Mouse (Mus musculus): ENCODE results near the gene Slc44a5. TPM values are rescaled to one million over a fixed set of nuclear protein-coding genes. Genes with fewer than 3 reads are reported as not detected.
A peak's percentile ranks its signal among the peaks of the same experiment; 100 is the strongest.
"Not testable (repeated sequence)": the region's sequence is repeated elsewhere in the genome, so short reads cannot be mapped to it uniquely, and the experiment has no call there.

The Slc44a5 gene
- polyA plus RNA-seq, 1 experiment from 2014 or later = 7.9 TPM

- WGBS = 15% methylated on average over 4 of the region's 4 CpGs
- no peaks in the 10 kb centered on the region for H3K36me3 ChIP-seq
- no peak overlapping the region for H3K4me3 ChIP-seq
- H3K27me3 ChIP-seq = no peaks in the 10 kb centered on the region
- H3K27ac ChIP-seq (replicated peaks) = no peak overlapping the region
- H3K4me1 ChIP-seq = peaks cover 10% of the 10 kb centered on the region; the same call in 1 of the 2 replicates
- peak; percentile 71 for ATAC-seq (replicated peaks)
- H3K4me2 ChIP-seq (replicated peaks) = no peak overlapping the region
- no peak overlapping the region for H3K9ac ChIP-seq (replicated peaks)
- H3K9me3 ChIP-seq = no peaks in the 10 kb centered on the region
These were observed 236.7 kb downstream of the Slc44a5 start for GRCm38 (mm10) chr3:154209776-154210430.

GRCm38 (mm10) chr3:154210431-154211055, 237.3 kb downstream of the Slc44a5 start:
- peaks cover 10% of the 10 kb centered on the region; the same call in 1 of the 2 replicates for H3K4me1 ChIP-seq
- H3K9me3 ChIP-seq = no peaks in the 10 kb centered on the region
- 46% methylated on average over 10 of the region's 10 CpGs for WGBS
- no peaks in the 10 kb centered on the region for H3K36me3 ChIP-seq
- no peak overlapping the region for H3K27ac ChIP-seq (replicated peaks)
- H3K4me3 ChIP-seq = no peak overlapping the region
- no peak overlapping the region for H3K4me2 ChIP-seq (replicated peaks)
- no peaks in the 10 kb centered on the region for H3K27me3 ChIP-seq
- ATAC-seq (replicated peaks) = no peak
- no peak overlapping the region for H3K9ac ChIP-seq (replicated peaks)

- Histone ChIP-seq H3K4me2 (replicated peaks) (no peak overlapping the region), H3K4me3 (no peak overlapping the region), H3K4me1 (peaks cover 10% of the 10 kb centered on the region; the same call in 1 of the 2 replicates), H3K9ac (replicated peaks) (no peak overlapping the region), H3K9me3 (no peaks in the 10 kb centered on the region), H3K27me3 (no peaks in the 10 kb centered on the region), H3K27ac (replicated peaks) (no peak overlapping the region), H3K36me3 (no peaks in the 10 kb centered on the region)
- no peak for ATAC-seq (replicated peaks)
- 85% methylated on average over 2 of the region's 2 CpGs for WGBS
These were observed 239.3 kb downstream of the Slc44a5 start for GRCm38 (mm10) chr3:154212551-154212950.

GRCm38 (mm10) chr3:154215309-154215708, 242.1 kb downstream of the Slc44a5 start:
- Histone ChIP-seq H3K27ac (replicated peaks) (no peak overlapping the region), H3K9ac (replicated peaks) (no peak overlapping the region), H3K4me2 (replicated peaks) (no peak overlapping the region), H3K4me3 (no peak overlapping the region), H3K9me3 (no peaks in the 10 kb centered on the region), H3K27me3 (no peaks in the 10 kb centered on the region), H3K4me1 (no peaks in the 10 kb centered on the region), H3K36me3 (no peaks in the 10 kb centered on the region)
- WGBS = 83% methylated on average over 7 of the region's 7 CpGs
- ATAC-seq (replicated peaks) = no peak

GRCm38 (mm10) chr3:154215779-154216178, 242.5 kb downstream of the Slc44a5 start:
- Histone ChIP-seq H3K4me1 (no peaks in the 10 kb centered on the region), H3K36me3 (no peaks in the 10 kb centered on the region), H3K9ac (replicated peaks) (no peak overlapping the region), H3K9me3 (no peaks in the 10 kb centered on the region), H3K4me2 (replicated peaks) (no peak overlapping the region), H3K27ac (replicated peaks) (no peak overlapping the region), H3K27me3 (no peaks in the 10 kb centered on the region), H3K4me3 (no peak overlapping the region)
- ATAC-seq (replicated peaks) = no peak

GRCm38 (mm10) chr3:154222141-154222591, 248.9 kb downstream of the Slc44a5 start:
- ATAC-seq (replicated peaks) = peak; percentile 46
- Histone ChIP-seq H3K4me2 (replicated peaks) (peak overlapping the region; percentile 10; the same call in 1 of the 2 replicates), H3K4me3 (no peak overlapping the region), H3K27ac (replicated peaks) (peak overlapping the region; percentile 62), H3K9me3 (no peaks in the 10 kb centered on the region), H3K36me3 (no peaks in the 10 kb centered on the region), H3K4me1 (peaks cover 19% of the 10 kb centered on the region), H3K9ac (replicated peaks) (no peak overlapping the region), H3K27me3 (no peaks in the 10 kb centered on the region)
- 9% methylated on average over 8 of the region's 8 CpGs for WGBS

- peak; percentile 37 for ATAC-seq (replicated peaks)
- 0 out of 2 replicates have a peak overlapping the region, but pooled peaks have one; percentile 10 for H3K4me2 ChIP-seq (replicated peaks)
- H3K36me3 ChIP-seq = no peaks in the 10 kb centered on the region
- no peaks in the 10 kb centered on the region for H3K27me3 ChIP-seq
- H3K27ac ChIP-seq (replicated peaks) = peak overlapping the region; percentile 62
- H3K4me1 ChIP-seq = peaks cover 19% of the 10 kb centered on the region
- H3K9ac ChIP-seq (replicated peaks) = no peak overlapping the region
- 23% methylated on average over 4 of the region's 4 CpGs for WGBS
- no peaks in the 10 kb centered on the region for H3K9me3 ChIP-seq
- no peak overlapping the region for H3K4me3 ChIP-seq
These were observed 249.5 kb downstream of the Slc44a5 start for GRCm38 (mm10) chr3:154222688-154223087.

- Histone ChIP-seq H3K4me1 (peaks cover 19% of the 10 kb centered on the region), H3K9ac (replicated peaks) (no peak overlapping the region), H3K36me3 (no peaks in the 10 kb centered on the region), H3K27ac (replicated peaks) (no peak overlapping the region), H3K27me3 (no peaks in the 10 kb centered on the region), H3K4me2 (replicated peaks) (no peak overlapping the region), H3K9me3 (no peaks in the 10 kb centered on the region), H3K4me3 (no peak overlapping the region)
- 49% methylated on average over 10 of the region's 10 CpGs for WGBS
- peak; percentile 62 for ATAC-seq (replicated peaks)
These were observed 253.0 kb downstream of the Slc44a5 start for GRCm38 (mm10) chr3:154226100-154226752.

- H3K9me3 ChIP-seq = no peaks in the 10 kb centered on the region
- H3K27ac ChIP-seq (replicated peaks) = no peak overlapping the region
- H3K4me2 ChIP-seq (replicated peaks) = no peak overlapping the region
- 89% methylated on average over 1 of the region's 1 CpGs for WGBS
- H3K27me3 ChIP-seq = no peaks in the 10 kb centered on the region
- H3K9ac ChIP-seq (replicated peaks) = no peak overlapping the region
- no peak for ATAC-seq (replicated peaks)
- no peaks in the 10 kb centered on the region for H3K36me3 ChIP-seq
- no peaks in the 10 kb centered on the region for H3K4me1 ChIP-seq
- H3K4me3 ChIP-seq = no peak overlapping the region
These were observed 271.7 kb downstream of the Slc44a5 start for GRCm38 (mm10) chr3:154244932-154245331.

GRCm38 (mm10) chr3:154251486-154251885, 278.2 kb downstream of the Slc44a5 start:
- Histone ChIP-seq H3K27me3 (no peaks in the 10 kb centered on the region), H3K36me3 (no peaks in the 10 kb centered on the region), H3K4me1 (no peaks in the 10 kb centered on the region), H3K27ac (replicated peaks) (no peak overlapping the region), H3K4me2 (replicated peaks) (no peak overlapping the region), H3K9me3 (no peaks in the 10 kb centered on the region), H3K9ac (replicated peaks) (no peak overlapping the region), H3K4me3 (no peak overlapping the region)
- WGBS = 88% methylated on average over 2 of the region's 2 CpGs
- ATAC-seq (replicated peaks) = no peak

GRCm38 (mm10) chr3:154252219-154252618, 279.0 kb downstream of the Slc44a5 start:
- H3K36me3 ChIP-seq = no peaks in the 10 kb centered on the region
- no peak overlapping the region for H3K9ac ChIP-seq (replicated peaks)
- 85% methylated on average over 10 of the region's 10 CpGs for WGBS
- H3K27ac ChIP-seq (replicated peaks) = no peak overlapping the region
- H3K4me3 ChIP-seq = no peak overlapping the region
- no peaks in the 10 kb centered on the region for H3K27me3 ChIP-seq
- H3K9me3 ChIP-seq = no peaks in the 10 kb centered on the region
- no peaks in the 10 kb centered on the region for H3K4me1 ChIP-seq
- no peak overlapping the region for H3K4me2 ChIP-seq (replicated peaks)
- no peak for ATAC-seq (replicated peaks)

GRCm38 (mm10) chr3:154254187-154254586, 281.0 kb downstream of the Slc44a5 start:
- 100% methylated on average over 2 of the region's 2 CpGs for WGBS
- not testable (repeated sequence) for H3K9ac ChIP-seq (replicated peaks); H3K27me3 ChIP-seq; H3K9me3 ChIP-seq; H3K27ac ChIP-seq (replicated peaks); H3K4me2 ChIP-seq (replicated peaks); ATAC-seq (replicated peaks); H3K4me1 ChIP-seq; H3K4me3 ChIP-seq; H3K36me3 ChIP-seq
